8 mouse cellular contexts compared by ENCODE assay signal in the genomic region with DNA sequence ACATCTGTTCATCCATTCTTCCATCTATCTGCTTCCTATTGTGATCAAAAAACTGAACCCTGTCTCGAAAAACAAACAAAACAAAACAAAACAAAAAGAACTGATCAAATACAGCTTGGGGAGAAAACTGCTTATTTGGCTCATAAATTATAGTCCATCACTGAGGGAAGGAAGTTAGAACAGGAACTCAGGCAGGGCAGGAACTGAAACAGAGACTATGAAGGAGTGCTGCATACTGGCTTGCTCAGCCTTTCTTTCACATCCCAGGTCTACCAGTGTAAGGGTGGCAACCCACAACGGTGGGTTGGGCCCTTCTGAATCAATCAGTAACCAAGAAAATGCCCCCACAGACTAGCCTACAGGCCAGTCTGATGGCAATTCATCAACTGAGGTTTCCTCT. TPM values are rescaled to one million over a fixed set of nuclear protein-coding genes. Genes with fewer than 3 reads are reported as not detected.
DNase-seq lines count a peak whose midpoint lies in the region; ATAC-seq lines count a peak whose summit lies in the region.

No protein-coding gene starts in this region.

- ATAC-seq in heart, embryonic 13.5 days (ENCODE audit: extremely low read depth, insufficient number of reproducible peaks, low FRiP score, low TSS enrichment) = no peak
- peak; percentile 24; the same call in 1 of the 2 replicates for ATAC-seq in common myeloid progenitor, adult 5-6 weeks (replicated peaks; ENCODE audit: low read depth, poor library complexity, severe bottlenecking)
- no peak for ATAC-seq in hindbrain, embryonic 14.5 days (ENCODE audit: low FRiP score)
- ATAC-seq in midbrain, embryonic 11.5 days (ENCODE audit: low FRiP score) = no peak

- no peaks in the 10 kb centered on the region for H3K27me3 ChIP-seq in heart, embryonic 13.5 days (replicated peaks)
- no peaks in the 10 kb centered on the region for H3K27me3 ChIP-seq in hindbrain, embryonic 14.5 days (ENCODE audit: control insufficient read depth, insufficient read depth, low read length)
- H3K27me3 ChIP-seq in midbrain, embryonic 11.5 days (ENCODE audit: control insufficient read depth, insufficient read depth, low read length) = no peaks in the 10 kb centered on the region

- H3K36me3 ChIP-seq in heart, embryonic 13.5 days = peaks cover 16% of the 10 kb centered on the region
- H3K36me3 ChIP-seq in hindbrain, embryonic 14.5 days (replicated peaks; ENCODE audit: control insufficient read depth, insufficient read depth) = peaks cover under 1% of the 10 kb centered on the region; the same call in 1 of the 2 replicates
- H3K36me3 ChIP-seq in midbrain, embryonic 11.5 days (ENCODE audit: control insufficient read depth, insufficient read depth, low read length) = no peaks in the 10 kb centered on the region

- H3K9me3 ChIP-seq in heart, embryonic 13.5 days = no peaks in the 10 kb centered on the region
- H3K9me3 ChIP-seq in hindbrain, embryonic 14.5 days (ENCODE audit: control insufficient read depth, low read length) = no peaks in the 10 kb centered on the region
- H3K9me3 ChIP-seq in midbrain, embryonic 11.5 days (ENCODE audit: control insufficient read depth, low read length) = no peaks in the 10 kb centered on the region

- peak overlapping the region; percentile 98 for H3K9ac ChIP-seq in heart, embryonic 13.5 days
- peak overlapping the region; percentile 95 for H3K9ac ChIP-seq in hindbrain, embryonic 14.5 days
- H3K9ac ChIP-seq in midbrain, embryonic 11.5 days (ENCODE audit: low read length) = peak overlapping the region; percentile 94

- peak overlapping the region; percentile 85 for H3K27ac ChIP-seq in heart, embryonic 13.5 days (replicated peaks)
- H3K27ac ChIP-seq in hindbrain, embryonic 14.5 days = peak overlapping the region; percentile 76
- no peak overlapping the region; the same call in 1 of the 2 replicates for H3K27ac ChIP-seq in midbrain, embryonic 11.5 days (ENCODE audit: low read depth, low read length)

- peaks cover 39% of the 10 kb centered on the region for H3K4me1 ChIP-seq in heart, embryonic 13.5 days
- H3K4me1 ChIP-seq in hindbrain, embryonic 14.5 days (replicated peaks; ENCODE audit: control insufficient read depth, insufficient read depth, low read length) = peaks cover 18% of the 10 kb centered on the region
- peaks cover 9% of the 10 kb centered on the region for H3K4me1 ChIP-seq in midbrain, embryonic 11.5 days (ENCODE audit: control insufficient read depth, insufficient read depth, low read length)

- H3K4me2 ChIP-seq in heart, embryonic 13.5 days = peak overlapping the region; percentile 77
- peak overlapping the region; percentile 77 for H3K4me2 ChIP-seq in hindbrain, embryonic 14.5 days (replicated peaks)
- peak overlapping the region; percentile 88 for H3K4me2 ChIP-seq in midbrain, embryonic 11.5 days

- no peak for DNase-seq in heart, adult 11 months
- DNase-seq in hindbrain, embryonic 14.5 days (ENCODE audit: low spot score) = no peak
- DNase-seq in midbrain, embryonic 11.5 days (ENCODE audit: low spot score, missing footprints) = no peak
- no peak for DNase-seq in left cerebral cortex, adult 18-20 months (ENCODE audit: low spot score in 2 of 2)
- no peak for DNase-seq in kidney, postnatal 25 days
- no peak for DNase-seq in urinary bladder, postnatal 36 days (ENCODE audit: low spot score in 2 of 2)

- H3K4me3 ChIP-seq in heart, embryonic 13.5 days = peak overlapping the region; percentile 97
- peak overlapping the region; percentile 87 for H3K4me3 ChIP-seq in hindbrain, embryonic 14.5 days (replicated peaks; ENCODE audit: low read length)
- H3K4me3 ChIP-seq in midbrain, embryonic 11.5 days (ENCODE audit: low read depth, low read length) = peak overlapping the region; percentile 91

- whole genome bisulfite sequencing in heart, embryonic 13.5 days = 69% methylated on average over 2 of the region's 2 CpGs
- 75% methylated on average over 2 of the region's 2 CpGs for WGBS in hindbrain, embryonic 14.5 days
- 81% methylated on average over 2 of the region's 2 CpGs for WGBS in midbrain, embryonic 11.5 days

RNA-seq across cellular contexts. Expression of gene Cttn, which starts 0.3 kb away (rescaled TPM):
- 118 and 126 TPM in 2 replicates for polyA plus RNA-seq in heart, embryonic 13.5 days (2015; fragmentation: Nextera tagmentation; extraction: Ambion mirVana)
- total RNA-seq in common myeloid progenitor, adult 5-6 weeks (2017) = 41.2 and 46.7 TPM in 2 replicates
- polyA plus RNA-seq in hindbrain, embryonic 14.5 days (2014; fragmentation: Nextera tagmentation; extraction: Ambion mirVana) = 165 and 174 TPM in 2 replicates
- 193 and 196 TPM in 2 replicates for polyA plus RNA-seq in midbrain, embryonic 11.5 days (2014; fragmentation: Nextera tagmentation; extraction: Ambion mirVana)
- 100 to 1,000 TPM in 1 of 2 experiments, 10 to 100 TPM in 1; 91.7 to 103 TPM for total RNA-seq in left cerebral cortex, adult 18-20 months (2021)
